Mouse (Mus musculus): ENCODE results near the gene Pga5. TPM values are rescaled to one million over a fixed set of nuclear protein-coding genes. Genes with fewer than 3 reads are reported as not detected.
A peak's percentile ranks its signal among the peaks of the same experiment; 100 is the strongest.

Pga5 gene
- total RNA-seq, 2 experiments from 2014 or later: not detected

DNA sequence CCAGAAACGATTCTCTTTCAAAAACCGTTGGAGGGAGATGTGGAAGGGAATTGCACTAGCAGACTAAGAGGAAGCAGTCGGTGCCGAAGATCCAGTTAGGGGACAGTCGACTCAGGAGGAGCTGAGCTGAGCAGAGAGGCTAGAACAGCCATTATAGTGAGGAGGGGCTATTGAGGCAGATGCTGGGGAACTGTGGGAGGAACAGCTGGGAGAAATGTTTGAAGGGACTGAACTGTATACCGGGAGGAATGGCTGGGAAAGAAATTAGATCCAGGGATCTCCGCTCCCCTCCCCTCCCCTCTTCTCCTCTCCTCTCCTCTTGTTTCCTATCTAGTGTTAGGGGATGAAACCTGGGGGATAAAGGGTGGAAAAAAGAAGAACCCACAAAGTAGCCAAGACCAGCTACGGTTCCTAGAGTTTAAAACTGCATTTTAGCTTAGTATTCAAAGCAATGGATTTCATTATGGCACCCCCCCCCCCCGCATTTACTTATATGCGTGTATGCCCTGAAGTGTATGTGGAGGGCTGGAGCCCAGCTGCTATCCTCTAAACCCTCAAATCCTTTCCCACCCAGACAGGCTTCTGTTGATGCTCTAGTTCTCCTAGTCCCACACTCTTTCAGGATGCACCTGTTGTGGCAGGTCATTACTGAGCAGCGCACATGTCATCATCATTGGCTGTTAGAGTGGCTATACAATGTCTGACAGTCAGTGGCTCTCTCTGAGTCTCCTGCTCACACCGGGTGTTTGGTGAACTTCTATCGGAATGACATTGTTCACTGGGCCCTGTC, 37.1 kb downstream of the Pga5 start:
- Histone ChIP-seq H3K27ac (no peak overlapping the region), H3K4me3 (no peak overlapping the region)
- DNase-seq (ENCODE audit: low spot score in 2 of 2): no peak
- TF ChIP-seq CTCF (conservative IDR thresholded peaks at IDR 0.05): no peak

DNA sequence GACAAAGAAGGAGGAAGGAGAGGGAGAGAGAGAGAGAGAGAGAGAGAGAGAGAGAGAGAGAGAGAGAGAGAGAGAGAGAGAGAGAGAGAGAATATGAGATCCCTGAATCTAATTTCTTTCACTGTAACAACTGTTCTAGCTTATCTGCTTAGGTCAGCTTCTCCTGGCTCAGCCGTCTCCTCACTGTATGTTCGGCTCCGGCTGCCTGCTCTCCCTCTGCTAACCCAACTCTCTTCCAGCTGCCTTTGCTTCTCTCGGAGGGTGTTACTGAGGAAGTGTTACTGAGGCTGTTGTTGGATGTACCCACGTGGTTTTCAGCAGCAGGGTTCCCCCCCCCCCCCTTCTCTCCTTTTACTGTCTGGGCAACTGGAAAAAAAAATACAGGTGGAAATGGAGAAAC, 37.8 kb downstream of the Pga5 start:
- Histone ChIP-seq H3K27ac (no peak overlapping the region), H3K4me3 (no peak overlapping the region)
- DNase-seq (ENCODE audit: low spot score in 2 of 2): no peak
- TF ChIP-seq CTCF (conservative IDR thresholded peaks at IDR 0.05): no peak

DNA sequence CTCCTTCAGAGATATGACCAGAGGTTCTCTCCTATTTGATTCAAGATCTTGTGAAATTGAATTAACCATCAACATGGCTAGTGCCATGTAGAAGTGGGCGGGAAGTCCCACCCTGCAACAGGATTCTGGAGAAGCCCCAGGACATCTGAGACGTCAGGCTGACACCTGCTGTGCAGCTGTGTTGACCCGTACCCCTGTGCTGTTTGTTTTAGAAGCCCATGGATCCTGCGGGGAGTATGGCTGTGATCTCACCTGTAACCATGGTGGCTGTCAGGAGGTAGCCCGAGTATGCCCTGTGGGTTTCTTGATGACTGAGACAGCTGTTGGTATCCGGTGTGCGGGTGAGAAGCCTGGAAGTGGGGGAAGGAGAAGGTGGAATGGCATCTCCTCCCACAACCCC, 40.0 kb downstream of the Pga5 start:
- H3K27ac ChIP-seq: no peak overlapping the region
- DNase-seq (ENCODE audit: low spot score in 2 of 2): no peak
- H3K4me3 ChIP-seq: no peak overlapping the region
- no peak for TF ChIP-seq CTCF (conservative IDR thresholded peaks at IDR 0.05)

DNA sequence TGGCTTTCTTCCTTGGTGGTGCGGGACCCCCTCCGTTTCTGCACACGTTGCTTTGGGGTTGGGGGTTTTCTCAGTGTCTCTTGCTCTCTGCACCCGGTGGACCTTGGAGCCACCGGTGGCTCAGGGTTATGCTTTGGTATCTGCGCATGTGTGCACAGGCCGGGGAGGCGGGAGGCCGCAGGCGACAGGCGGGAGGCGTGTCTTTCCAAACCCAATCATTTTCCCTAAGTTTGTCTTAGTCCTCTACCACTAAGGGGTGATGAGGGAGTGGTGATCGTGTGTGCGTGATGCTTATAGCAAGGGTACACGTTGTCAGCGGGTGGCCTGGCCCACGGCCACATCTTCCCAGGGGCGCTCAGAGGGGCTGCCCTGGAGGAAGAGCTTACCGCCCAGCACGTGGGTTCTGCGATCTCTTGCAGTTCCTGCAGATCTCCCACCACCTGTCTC, 43.0 kb downstream of the Pga5 start:
- peak; percentile 70 to 71 for DNase-seq (ENCODE audit: low spot score in 2 of 2)
- Histone ChIP-seq H3K27ac (peak overlapping the region; percentile 82), H3K4me3 (peak overlapping the region; percentile 63)
- no peak for TF ChIP-seq CTCF (conservative IDR thresholded peaks at IDR 0.05)

DNA sequence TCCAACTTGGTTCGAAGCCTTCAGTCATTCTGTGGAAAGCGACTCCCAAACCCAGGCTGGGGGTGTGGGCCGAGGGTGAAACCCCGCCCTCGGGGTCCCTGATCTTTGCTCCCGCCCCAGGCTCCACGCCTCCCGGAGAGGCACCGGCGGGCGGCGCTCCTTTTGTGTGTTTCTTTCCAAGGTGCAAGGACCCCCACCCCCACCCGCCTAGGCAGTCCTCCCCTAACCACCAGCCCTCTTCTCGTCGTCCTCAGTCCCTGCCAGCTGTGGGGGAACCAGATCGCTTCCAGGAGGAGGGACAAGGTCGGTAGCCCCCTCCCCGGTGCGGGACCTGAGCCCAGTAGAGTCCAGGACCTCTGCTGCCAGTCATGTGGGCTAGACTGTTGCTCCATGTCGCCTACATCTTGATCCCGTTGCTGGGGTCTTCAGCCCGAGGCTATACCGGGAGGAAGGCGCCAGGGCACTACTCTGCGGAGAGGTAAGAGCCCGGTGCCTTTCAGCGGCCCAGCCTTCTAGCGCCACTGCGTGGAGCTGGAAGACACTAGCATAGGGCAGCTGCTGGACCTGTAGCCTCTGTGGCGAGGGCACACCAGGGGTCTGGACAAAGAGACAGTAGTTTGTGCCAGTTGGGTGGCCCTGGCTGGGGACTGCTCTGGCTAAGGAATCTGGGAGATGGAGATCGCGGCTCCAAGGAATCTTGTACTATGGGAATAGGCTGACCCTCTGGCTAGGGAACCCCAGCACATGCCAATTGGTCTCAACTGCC, 43.6 kb downstream of the Pga5 start, which contains the start of gene Vwce:
Vwce (plus strand) TSS at position 108 of the 766 bp plus-strand sequence.
- peak within 1 kb of the TSS; percentile 63 for H3K4me3 ChIP-seq
- peak; percentile 64 for TF ChIP-seq CTCF (conservative IDR thresholded peaks at IDR 0.05)
- peak within 1 kb of the TSS; percentile 82 for H3K27ac ChIP-seq
- DNase-seq (ENCODE audit: low spot score in 2 of 2): peak; percentile 14 to 23

Other genes with a start within 250 kb of the Pga5 start
- 10 to 100 TPM; 83.9 to 84.6 TPM for gene Lrrc10b, start 220.6 kb downstream of the Pga5 start, total RNA-seq (2021)
- 1 to 10 TPM; 2.4 to 3.0 TPM for gene Ppp1r32, start 195.1 kb downstream of the Pga5 start, total RNA-seq (2021)
- 10 to 100 TPM; 80.9 to 81.7 TPM for gene Cpsf7, start 152.8 kb downstream of the Pga5 start, total RNA-seq (2021)
- 10 to 100 TPM; 53.4 to 63.0 TPM for gene Sdhaf2, start 151.9 kb downstream of the Pga5 start, total RNA-seq (2021)
- gene Tmem216, start 121.8 kb downstream of the Pga5 start, total RNA-seq (2021): 10 to 100 TPM; 10.8 to 11.4 TPM
- 10 to 100 TPM in 1 of 2 experiments, 1 to 10 TPM in 1; 9.1 to 11.1 TPM for gene Cyb561a3, start 100.9 kb downstream of the Pga5 start, total RNA-seq (2021)
- 10 to 100 TPM; 12.2 to 12.8 TPM for gene Tmem138, start 100.7 kb downstream of the Pga5 start, total RNA-seq (2021)
- 100 to 1,000 TPM; 194 to 210 TPM for gene Ddb1, start 72.7 kb downstream of the Pga5 start, total RNA-seq (2021)
- gene Tkfc, start 72.4 kb downstream of the Pga5 start, total RNA-seq (2021): 10 to 100 TPM; 16.5 to 19.1 TPM
- under 1 TPM; 0.39 to 0.72 TPM for gene Vwce, start 43.9 kb downstream of the Pga5 start, total RNA-seq (2021)
- 10 to 100 TPM; 21.7 to 22.4 TPM for gene Vps37c, start 10.7 kb upstream of the Pga5 start, total RNA-seq (2021)
- not detected for gene Cd5, start 60.9 kb upstream of the Pga5 start, total RNA-seq (2021)
- gene Cd6, start 152.0 kb upstream of the Pga5 start, total RNA-seq (2021): under 1 TPM in 1 of 2 experiments, not detected in 1; 0.32 TPM
- gene Slc15a3, start 161.7 kb upstream of the Pga5 start, total RNA-seq (2021): 1 to 10 TPM; 1.3 TPM
- 100 to 1,000 TPM; 168 to 171 TPM for gene Tmem132a, start 191.9 kb upstream of the Pga5 start, total RNA-seq (2021)
- 10 to 100 TPM; 46.4 to 54.5 TPM for gene Tmem109, start 203.9 kb upstream of the Pga5 start, total RNA-seq (2021)
- 100 to 1,000 TPM; 196 to 198 TPM for gene Prpf19, start 217.2 kb upstream of the Pga5 start, total RNA-seq (2021)
- not detected for gene Zp1, start 242.6 kb upstream of the Pga5 start, total RNA-seq (2021)

Data from layer of hippocampus, adult 2 months (tissue).